Mouse (Mus musculus) embryo, embryonic 9.5 days (tissue): ENCODE data around the gene Wasf2.

Experiments
- DNase-seq: peaks from one replicate; pipeline ENCODE4 v3.0.0-alpha.2; 2017; ENCODE audit errors: extremely low spot score

The Wasf2 gene

DNA sequence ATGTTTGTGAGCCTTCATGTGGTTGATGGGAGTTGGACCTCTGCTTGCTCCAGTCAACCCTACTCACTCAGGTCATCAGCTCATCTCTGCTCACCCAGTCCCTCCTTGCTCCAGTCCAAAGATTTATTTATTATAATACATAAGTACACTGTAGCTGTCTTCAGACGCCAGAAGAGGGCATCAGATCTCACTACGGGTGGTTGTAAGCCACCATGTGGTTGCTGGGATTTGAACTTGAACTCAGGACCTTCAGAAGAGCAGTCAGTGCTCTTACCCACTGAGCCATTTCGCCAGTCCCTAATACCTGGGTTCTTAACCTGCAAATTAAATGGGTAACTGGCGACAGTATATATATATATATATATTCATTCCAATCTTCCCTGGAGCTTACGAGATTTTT is 105.1 kb downstream of the Wasf2 start:
- DNase-seq, result no peak

DNA sequence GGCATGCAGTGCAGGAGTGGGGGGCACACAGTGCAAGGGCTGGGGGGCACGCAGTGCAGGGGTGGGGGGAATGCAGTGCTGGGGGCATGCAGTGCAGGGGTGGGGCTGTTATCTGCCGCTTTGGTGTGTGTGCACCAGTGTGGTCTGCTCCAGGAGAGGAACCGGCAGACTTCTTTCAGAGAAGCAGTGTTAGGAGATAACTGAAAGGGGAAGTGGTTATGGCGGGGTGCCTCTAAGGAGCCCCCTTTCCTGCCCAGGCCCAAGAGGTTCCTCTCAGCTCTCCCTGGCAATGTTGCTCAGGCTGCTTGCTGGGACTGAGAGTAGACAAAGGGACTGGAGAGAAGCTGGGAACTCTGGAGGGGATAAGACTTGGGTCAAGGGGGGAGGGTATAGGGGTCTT is 107.6 kb downstream of the Wasf2 start:
- DNase-seq, result no peak

GRCm38 (mm10) chr4:133240490-133240921 is 110.2 kb downstream of the Wasf2 start, which contains the start of gene Map3k6:
Gene Map3k6 (plus strand): TSS chr4:133240818.
- peak; percentile 54 for DNase-seq

GRCm38 (mm10) chr4:133240934-133241908 is 110.9 kb downstream of the Wasf2 start:
- DNase-seq, result peak; percentile 97

- no peak for DNase-seq
Measured at GRCm38 (mm10) chr4:133241910-133242309, 111.6 kb downstream of the Wasf2 start.

DNA sequence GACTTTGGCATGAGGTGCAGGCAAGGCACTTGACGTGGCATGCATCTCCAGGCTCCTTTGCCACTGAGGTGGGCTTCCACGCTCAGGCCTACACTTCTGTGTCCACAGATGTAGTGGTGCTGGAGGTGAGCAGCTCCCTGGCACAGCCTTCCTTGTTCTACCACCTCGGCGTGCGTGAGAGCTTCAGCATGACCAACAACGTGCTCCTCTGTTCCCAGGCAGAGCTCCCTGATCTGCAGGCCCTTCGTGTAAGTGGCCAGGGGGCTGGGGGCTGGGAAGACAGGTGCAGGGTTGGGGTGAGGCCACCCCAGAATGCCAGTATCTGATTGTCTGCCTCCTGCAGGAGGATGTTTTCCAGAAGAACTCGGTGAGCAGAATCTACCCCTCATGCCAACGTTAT is 112.4 kb downstream of the Wasf2 start:
- no peak for DNase-seq

DNA sequence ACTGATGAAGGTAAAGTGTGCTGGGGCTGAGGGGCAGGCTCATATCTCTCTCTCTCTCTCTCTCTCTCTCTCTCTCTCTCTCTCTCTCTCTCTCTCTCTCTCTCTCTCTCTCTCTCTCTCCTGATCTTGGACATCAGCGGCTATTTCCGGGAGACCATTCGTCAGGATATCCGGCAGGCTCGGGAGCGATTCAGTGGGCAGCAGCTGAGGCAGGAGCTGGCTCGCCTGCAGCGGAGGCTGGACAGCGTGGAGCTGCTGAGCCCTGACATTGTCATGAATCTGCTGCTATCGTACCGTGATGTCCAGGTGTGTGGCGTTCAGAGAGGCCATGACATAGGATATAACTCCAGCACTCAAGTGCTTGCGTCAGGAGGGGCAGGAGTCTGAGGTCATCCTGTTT is 113.2 kb downstream of the Wasf2 start:
- no peak for DNase-seq

GRCm38 (mm10) chr4:133244289-133244688 is 114.0 kb downstream of the Wasf2 start:
- DNase-seq, result no peak

DNA sequence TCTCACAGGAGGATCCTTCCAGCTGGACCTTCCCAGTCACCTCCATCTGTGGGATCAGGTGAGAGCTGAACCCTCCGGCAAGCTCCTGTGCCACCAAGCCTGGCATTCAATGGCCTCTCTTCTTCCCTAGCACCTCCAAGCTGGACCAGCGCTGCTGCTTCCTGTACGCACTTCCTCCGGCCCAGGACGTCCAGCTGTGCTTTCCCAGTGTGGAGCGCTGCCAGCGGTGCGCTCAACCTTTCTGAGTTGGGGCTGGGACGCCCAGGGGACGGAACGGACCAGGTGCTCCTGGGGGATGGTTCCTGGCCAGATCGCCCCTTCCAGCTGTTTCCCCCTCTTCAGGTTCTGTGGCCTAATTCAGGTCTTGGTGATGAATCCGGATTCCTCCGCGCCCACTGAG is 116.8 kb downstream of the Wasf2 start:
- DNase-seq, result no peak

GRCm38 (mm10) chr4:133247806-133248449 is 117.6 kb downstream of the Wasf2 start:
- DNase-seq, result no peak
